Mouse (Mus musculus) yolk sac, embryonic 10.5 days (tissue): ENCODE measurements around the gene Mum1l1.
"Not testable (repeated sequence)": the region's sequence is repeated elsewhere in the genome, so short reads cannot be mapped to it uniquely, and the experiment has no call there.

Experiments used
- DNase-seq: peaks from one replicate; pipeline ENCODE4 v3.0.0-alpha.2; 2017; ENCODE audit warnings: low spot score

The Mum1l1 gene

GRCm38 (mm10) chrX:139209829-139210225 is at the start of gene Mum1l1:
TSS of gene Mum1l1 (plus strand) at chrX:139210042.
- peak; percentile 71 for DNase-seq

GRCm38 (mm10) chrX:139178928-139179327 is 30.9 kb upstream of the Mum1l1 start, which contains the start of gene 4933428M09Rik:
TSS of gene 4933428M09Rik (plus strand) at chrX:139179228.
- DNase-seq = no peak

GRCm38 (mm10) chrX:139191506-139191905 is 18.3 kb upstream of the Mum1l1 start:
- not testable (repeated sequence) for DNase-seq

GRCm38 (mm10) chrX:139194572-139195279 is 15.1 kb upstream of the Mum1l1 start:
- DNase-seq = no peak

GRCm38 (mm10) chrX:139209191-139209828 is 532 bp upstream of the Mum1l1 start:
- not testable (repeated sequence) for DNase-seq

- DNase-seq = no peak
Measured at GRCm38 (mm10) chrX:139214765-139215164, 4.9 kb downstream of the Mum1l1 start.

- no peak for DNase-seq
Measured at GRCm38 (mm10) chrX:139216409-139216808, 6.6 kb downstream of the Mum1l1 start.

GRCm38 (mm10) chrX:139216991-139217593 is 7.2 kb downstream of the Mum1l1 start:
- peak; percentile 63 for DNase-seq

GRCm38 (mm10) chrX:139217776-139218175 is 7.9 kb downstream of the Mum1l1 start:
- DNase-seq = no peak

GRCm38 (mm10) chrX:139219017-139219416 is 9.2 kb downstream of the Mum1l1 start:
- DNase-seq = peak; percentile 5

GRCm38 (mm10) chrX:139220830-139221229 is 11.0 kb downstream of the Mum1l1 start:
- no peak for DNase-seq

- no peak for DNase-seq
Measured at GRCm38 (mm10) chrX:139221893-139222292, 12.1 kb downstream of the Mum1l1 start.

- peak; percentile 49 for DNase-seq
Measured at GRCm38 (mm10) chrX:139231143-139231542, 21.3 kb downstream of the Mum1l1 start.

- no peak for DNase-seq
Measured at GRCm38 (mm10) chrX:139247294-139247693, 37.5 kb downstream of the Mum1l1 start.

GRCm38 (mm10) chrX:139257072-139257471 is 47.2 kb downstream of the Mum1l1 start:
- DNase-seq = no peak

GRCm38 (mm10) chrX:139281966-139282365 is 72.1 kb downstream of the Mum1l1 start:
- no peak for DNase-seq
